Mouse (Mus musculus) spleen, postnatal 36 days (tissue): ENCODE data around the gene Hsd3b7.
A peak's percentile ranks its signal among the peaks of the same experiment; 100 is the strongest.

Experiments
- DNase-seq, 2 experiments: peaks; one replicate each; pipeline ENCODE4 v3.0.0; 2022; ENCODE audit warnings: low spot score in 2 of 2, mixed read lengths in 1 of 2

The Hsd3b7 gene

GRCm38 (mm10) chr7:127800435-127801009 lies at the start of gene Hsd3b7:
Hsd3b7 (plus strand) TSS chr7:127800604.
- peak; percentile 65 to 76 for DNase-seq

GRCm38 (mm10) chr7:127751619-127752018 lies 48.8 kb upstream of the Hsd3b7 start:
- DNase-seq, result no peak

DNA sequence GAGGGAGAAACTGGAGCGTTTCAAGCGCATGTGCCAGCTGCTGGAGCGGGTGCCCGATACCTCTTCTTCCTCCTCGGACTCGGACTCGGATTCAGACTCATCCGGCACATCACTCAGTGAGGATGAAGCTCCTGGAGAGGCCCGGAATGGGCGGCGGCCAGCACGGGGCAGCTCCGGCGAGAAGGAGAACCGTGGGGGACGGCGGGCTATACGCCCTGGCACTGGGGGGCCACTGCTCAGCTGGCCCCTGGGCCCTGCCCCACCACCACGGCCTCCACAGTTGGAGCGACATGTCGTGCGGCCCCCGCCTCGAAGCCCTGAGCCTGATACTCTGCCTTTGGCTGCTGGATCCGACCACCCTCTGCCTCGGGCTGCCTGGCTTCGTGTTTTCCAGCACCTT lies 48.3 kb upstream of the Hsd3b7 start:
- DNase-seq, result no peak

- no peak for DNase-seq
Measured at GRCm38 (mm10) chr7:127753158-127753557, 47.2 kb upstream of the Hsd3b7 start.

- DNase-seq, result no peak
Measured at GRCm38 (mm10) chr7:127753741-127754140, 46.7 kb upstream of the Hsd3b7 start.

- peak in 1 of 2 experiments; percentile 26 for DNase-seq
Measured at GRCm38 (mm10) chr7:127759716-127760115, 40.7 kb upstream of the Hsd3b7 start.

GRCm38 (mm10) chr7:127760478-127760877 lies 39.9 kb upstream of the Hsd3b7 start:
- no peak for DNase-seq

- DNase-seq, result peak; percentile 53 to 61
Measured at GRCm38 (mm10) chr7:127761026-127761425, 39.4 kb upstream of the Hsd3b7 start.

- no peak for DNase-seq
Measured at GRCm38 (mm10) chr7:127763642-127764041, 36.8 kb upstream of the Hsd3b7 start.

- DNase-seq, result no peak
Measured at GRCm38 (mm10) chr7:127765756-127766155, 34.6 kb upstream of the Hsd3b7 start.

- peak; percentile 60 to 72 for DNase-seq
Measured at GRCm38 (mm10) chr7:127766851-127767609, 33.4 kb upstream of the Hsd3b7 start.

DNA sequence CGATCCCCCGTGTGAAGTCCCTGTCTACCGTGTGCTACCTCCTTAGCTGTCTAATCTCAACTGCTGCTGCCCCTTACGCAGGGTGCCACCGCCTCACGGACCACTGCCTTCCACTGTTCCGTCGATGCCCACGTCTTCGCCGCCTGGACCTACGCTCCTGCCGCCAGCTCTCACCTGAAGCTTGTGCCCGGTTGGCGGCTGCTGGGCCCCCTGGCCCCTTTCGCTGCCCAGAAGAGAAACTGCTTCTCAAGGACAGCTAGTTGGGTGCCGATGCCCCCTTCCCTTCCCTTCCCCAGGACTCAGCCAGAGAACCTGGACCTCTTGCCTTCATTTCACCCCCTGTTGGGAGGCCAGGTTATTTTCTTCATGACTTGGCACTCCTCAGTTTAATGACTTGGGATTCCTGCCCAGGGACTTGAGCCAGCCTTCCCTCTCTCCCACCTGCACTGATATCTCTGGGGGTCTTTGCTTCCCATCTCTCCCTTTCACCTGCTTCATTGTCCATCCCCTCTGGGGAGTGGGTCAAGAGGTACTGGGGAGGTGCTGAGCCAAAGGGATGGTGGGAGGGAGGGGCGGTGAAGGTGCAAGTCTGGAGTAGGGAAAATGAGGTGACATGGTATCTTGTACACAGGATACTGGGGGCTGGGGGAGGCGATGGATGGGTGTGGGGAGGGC lies 32.6 kb upstream of the Hsd3b7 start:
- DNase-seq, result peak in 1 of 2 experiments; percentile 15

- DNase-seq, result peak in 1 of 2 experiments; percentile 28
Measured at GRCm38 (mm10) chr7:127768346-127768996, 31.9 kb upstream of the Hsd3b7 start.

DNA sequence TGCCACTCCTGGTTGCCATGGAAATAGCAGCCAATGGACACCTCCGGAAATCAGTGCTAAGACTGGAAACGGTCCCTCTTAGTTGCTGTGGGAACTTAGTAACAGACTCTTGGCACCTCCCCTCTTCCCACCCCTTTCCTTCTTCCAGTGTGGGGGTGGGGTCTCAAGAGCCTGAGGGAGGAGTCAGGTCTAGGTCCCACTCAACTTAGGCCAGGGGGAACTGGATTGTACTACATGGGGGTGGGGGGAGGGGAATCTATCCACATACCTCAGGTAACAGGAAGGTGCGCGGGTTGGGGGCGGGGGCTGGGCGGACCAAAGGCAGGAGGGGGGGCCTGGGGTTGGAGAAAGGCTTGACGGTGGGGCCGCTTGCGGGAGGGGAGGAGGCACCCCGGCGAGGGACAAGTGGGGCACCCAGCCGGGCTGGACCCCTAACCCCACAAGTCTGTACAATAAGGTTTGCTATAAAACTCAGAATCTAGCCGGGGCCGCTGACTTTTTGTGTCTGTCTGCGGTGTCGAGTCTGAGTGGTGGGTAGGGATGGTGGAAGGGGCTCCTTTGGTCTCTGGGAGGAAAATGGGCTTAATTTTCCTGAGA lies 31.3 kb upstream of the Hsd3b7 start:
- DNase-seq, result peak; percentile 64 to 76

- peak; percentile 90 to 91 for DNase-seq
Measured at GRCm38 (mm10) chr7:127769651-127770038, 30.8 kb upstream of the Hsd3b7 start, which contains the start of gene Orai3. Orai3 (plus strand) TSS chr7:127769815.

DNA sequence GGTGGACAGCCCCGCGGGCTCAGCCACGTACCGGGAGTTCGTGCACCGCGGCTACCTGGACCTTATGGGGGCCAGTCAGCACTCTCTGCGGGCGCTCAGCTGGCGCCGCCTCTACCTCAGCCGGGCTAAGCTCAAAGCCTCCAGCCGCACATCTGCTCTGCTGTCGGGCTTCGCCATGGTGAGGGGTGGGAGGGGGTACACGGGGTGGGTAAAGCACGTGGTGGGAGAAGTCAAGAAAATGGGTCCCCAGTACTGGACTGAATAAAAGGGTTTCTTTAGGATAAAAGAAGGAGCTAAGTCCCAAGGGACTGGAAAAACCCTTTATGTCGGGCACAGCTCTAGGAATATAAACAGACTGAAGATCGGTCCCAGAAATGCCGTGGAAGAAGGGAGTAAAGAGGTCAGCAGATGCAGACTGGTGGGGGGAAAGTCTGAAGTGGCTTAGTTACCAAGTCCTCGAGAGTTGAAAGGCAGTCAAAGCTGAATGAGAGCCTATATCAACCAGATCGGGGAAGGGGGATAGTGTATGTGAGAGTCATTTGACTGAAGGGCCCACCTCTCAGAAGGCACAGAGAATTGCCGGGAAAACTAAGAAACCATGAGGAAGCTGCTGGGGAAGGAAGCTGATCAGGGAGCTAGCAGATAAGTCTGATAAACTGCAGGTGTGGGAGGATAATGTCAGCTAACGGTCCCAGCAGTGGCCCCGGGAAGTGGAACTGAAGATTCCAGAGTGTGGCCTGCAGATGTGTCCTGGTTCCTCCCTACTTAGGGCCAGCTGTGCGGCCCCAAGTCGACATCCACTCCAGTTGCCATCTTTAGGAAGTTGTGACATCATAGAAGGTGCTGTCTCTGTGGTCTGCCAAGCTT lies 30.1 kb upstream of the Hsd3b7 start:
- DNase-seq, result no peak

DNA sequence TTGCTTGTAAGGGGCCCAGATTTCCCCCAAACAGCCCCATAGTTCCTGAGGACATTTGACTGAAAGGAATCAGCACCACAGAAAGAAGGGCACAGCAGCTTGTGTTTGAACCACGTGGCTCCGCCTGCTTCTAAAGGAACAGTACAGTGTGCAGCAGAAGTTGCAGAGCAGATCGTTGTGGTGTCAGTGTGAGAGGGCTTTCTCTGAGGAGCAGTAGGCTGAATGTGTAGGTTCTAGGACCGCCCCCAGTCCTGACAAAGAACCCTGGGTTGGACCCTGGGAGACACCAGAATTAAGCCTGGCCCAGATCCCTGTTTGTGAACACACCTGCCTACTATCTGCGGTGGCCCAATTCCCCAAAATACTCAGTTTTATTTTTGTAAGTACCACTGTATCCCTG lies 29.1 kb upstream of the Hsd3b7 start:
- DNase-seq, result no peak

DNA sequence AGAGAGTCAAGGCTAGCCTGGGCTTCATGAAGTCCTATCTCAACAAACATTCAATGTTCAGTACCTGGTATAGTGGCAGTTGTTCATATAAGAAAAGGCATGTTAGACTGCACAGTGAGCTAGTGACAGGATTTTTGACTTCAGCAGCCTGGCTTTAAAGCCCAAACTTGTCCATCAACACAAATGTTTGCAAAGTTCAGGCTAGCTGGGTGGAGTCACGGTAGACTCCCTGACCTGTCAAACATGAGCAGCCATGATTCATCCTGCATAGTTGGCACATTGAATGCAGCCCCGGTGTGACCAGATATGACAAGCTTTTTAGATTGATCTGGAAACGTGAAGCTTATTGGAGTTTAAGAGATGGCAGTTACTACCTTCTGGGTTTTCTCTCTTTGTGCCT lies 28.3 kb upstream of the Hsd3b7 start:
- DNase-seq, result no peak

- no peak for DNase-seq
Measured at GRCm38 (mm10) chr7:127772557-127772956, 27.8 kb upstream of the Hsd3b7 start.

DNA sequence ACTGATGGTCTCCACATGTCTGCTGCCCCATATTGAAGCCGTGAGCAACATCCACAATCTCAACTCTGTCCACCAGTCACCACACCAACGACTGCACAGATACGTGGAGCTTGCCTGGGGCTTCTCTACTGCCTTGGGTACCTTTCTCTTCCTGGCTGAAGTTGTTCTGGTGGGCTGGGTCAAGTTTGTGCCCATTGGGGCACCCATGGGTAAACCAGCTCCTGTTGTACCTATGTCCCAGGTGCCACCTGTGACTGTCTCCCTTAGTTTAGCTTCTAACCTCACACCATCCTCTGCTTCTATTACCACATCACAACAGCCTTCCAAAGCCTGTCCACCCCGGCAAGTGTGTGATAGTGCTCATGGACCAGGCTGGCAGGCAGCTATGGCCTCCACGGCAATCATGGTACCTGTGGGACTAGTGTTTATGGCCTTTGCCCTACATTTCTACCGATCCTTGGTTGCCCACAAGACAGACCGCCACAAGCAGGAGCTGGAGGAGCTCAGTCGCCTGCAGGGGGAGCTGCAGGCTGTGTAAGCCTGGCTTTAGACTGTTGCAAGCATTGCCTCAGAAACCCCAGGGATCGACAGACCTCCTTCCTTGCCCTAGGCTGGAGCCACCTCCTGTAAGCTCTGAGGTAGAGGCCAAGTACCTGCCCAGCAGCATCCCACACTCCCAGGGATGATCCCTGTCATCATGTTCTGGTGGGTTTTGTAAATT lies 26.6 kb upstream of the Hsd3b7 start:
- peak; percentile 67 to 77 for DNase-seq
